8 mouse cellular contexts compared by ENCODE assay signal in genomic region chr17:83277117-83277947, GRCm38 (mm10).
A peak's percentile ranks its signal among the peaks of the same experiment; 100 is the strongest.
DNase-seq lines count a peak whose midpoint lies in the region; ATAC-seq and TF ChIP-seq lines count a peak whose summit lies in the region.

No protein-coding gene starts in this region.

- no peaks in the 10 kb centered on the region for H3K36me3 ChIP-seq in liver, embryonic 16.5 days (ENCODE audit: control insufficient read depth, insufficient read depth)

- WGBS in liver, embryonic 16.5 days (ENCODE audit: insufficient replicate concordance), result 5% methylated on average over 26 of the region's 26 CpGs

- peak; percentile 10; the same call in 1 of the 2 replicates for ATAC-seq in liver, embryonic 16.5 days (ENCODE audit: low read depth)

- peak overlapping the region; percentile 92 for H3K27ac ChIP-seq in cortical plate, adult 2 months (ENCODE audit: insufficient read depth, low read length)
- peak overlapping the region; percentile 79 for H3K27ac ChIP-seq in liver, embryonic 16.5 days (ENCODE audit: low read length)

- H3K9me3 ChIP-seq in liver, embryonic 16.5 days (replicated peaks; ENCODE audit: control insufficient read depth, low read length), result no peaks in the 10 kb centered on the region

- 0 out of 2 replicates have a peak, but pooled peaks have one; percentile 12 for TF ChIP-seq POLR2A in cortical plate, adult 2 months (IDR thresholded peaks at IDR 0.05; ENCODE audit: extremely low read depth, insufficient read depth, low read length)

- peak overlapping the region; percentile 46; the same call in 1 of the 2 replicates for H3K9ac ChIP-seq in liver, embryonic 16.5 days (ENCODE audit: low read depth, low read length)

- H3K27me3 ChIP-seq in liver, embryonic 16.5 days (ENCODE audit: control insufficient read depth, insufficient read depth, low read depth, low read length), result peaks cover 9% of the 10 kb centered on the region

- DNase-seq in adrenal gland, adult (ENCODE audit: inconsistent age in 2 of 2, low spot score in 1 of 2), result peak; percentile 65 to 78
- DNase-seq in adrenal gland, adult 8-10 months, result no peak
- DNase-seq in heart, adult 8-10 months (ENCODE audit: low spot score), result peak; percentile 67
- DNase-seq in kidney, adult 11 months, result peak; percentile 37
- DNase-seq in natural killer cell, adult 2 months (ENCODE audit: low spot score in 2 of 2), result peak; percentile 90
- DNase-seq in thymus, adult 18-20 months, result peak; percentile 63 to 80

- H3K4me2 ChIP-seq in liver, embryonic 16.5 days (ENCODE audit: low read depth, low read length), result peak overlapping the region; percentile 63

- no peak overlapping the region for H3K4me3 ChIP-seq in cortical plate, adult 2 months (ENCODE audit: insufficient read depth, low read length)
- H3K4me3 ChIP-seq in liver, embryonic 16.5 days (ENCODE audit: low read depth, low read length), result peak overlapping the region; percentile 33

- TF ChIP-seq CTCF in cortical plate, adult 2 months (IDR thresholded peaks at IDR 0.05; ENCODE audit: extremely low read depth, insufficient read depth, low read length), result no peak

- H3K4me1 ChIP-seq in cortical plate, adult 2 months (ENCODE audit: control insufficient read depth, insufficient read depth, low read length), result peaks cover 2% of the 10 kb centered on the region; the same call in 1 of the 2 replicates
- peaks cover 11% of the 10 kb centered on the region; the same call in 1 of the 2 replicates for H3K4me1 ChIP-seq in liver, embryonic 16.5 days (ENCODE audit: control insufficient read depth, low read depth, low read length)
